Mouse (Mus musculus) limb, embryonic 10.5 days (tissue): Measurements from ENCODE around the gene Mfsd14a. TPM values are rescaled to one million over a fixed set of nuclear protein-coding genes. Genes with fewer than 3 reads are reported as not detected.

Experiments
- polyA plus RNA-seq: library from polyadenylated mRNA; unstranded; fragments of >200 nt; fragmentation: Nextera tagmentation; extraction: Ambion mirVana; gene quantifications from 2 replicates; pipeline ENCODE4 v1.2.1, GENCODE M21; 2016

Gene Mfsd14a
- polyA plus RNA-seq, 1 experiment from 2014 or later, result 86.1 TPM

Other genes starting within 250 kb of the Mfsd14a start
- 12.0 and 13.1 TPM in 2 replicates for gene Cdc14a, start 238.6 kb downstream of the Mfsd14a start, polyA plus RNA-seq
- gene Rtca, start 154.5 kb downstream of the Mfsd14a start, polyA plus RNA-seq, result 111 and 121 TPM in 2 replicates
- gene Dbt, start 149.6 kb downstream of the Mfsd14a start, polyA plus RNA-seq, result 11.2 and 12.4 TPM in 2 replicates
- 0.48 and 0.61 TPM in 2 replicates for gene Lrrc39, start 99.7 kb downstream of the Mfsd14a start, polyA plus RNA-seq
- gene Sass6, start 67.7 kb downstream of the Mfsd14a start, polyA plus RNA-seq, result 35.8 and 41.9 TPM in 2 replicates
- gene Trmt13, start 48.1 kb downstream of the Mfsd14a start, polyA plus RNA-seq, result 23.1 and 30.0 TPM in 2 replicates
- not detected in 2 replicates for gene Gm43191, start 18.6 kb upstream of the Mfsd14a start, polyA plus RNA-seq
- 8.5 and 11.1 TPM in 2 replicates for gene Slc35a3, start 50.2 kb upstream of the Mfsd14a start, polyA plus RNA-seq
- gene Agl, start 145.5 kb upstream of the Mfsd14a start, polyA plus RNA-seq, result 6.4 and 7.3 TPM in 2 replicates
- 12.7 and 14.3 TPM in 2 replicates for gene Frrs1, start 196.8 kb upstream of the Mfsd14a start, polyA plus RNA-seq